Mouse (Mus musculus) brain, embryonic 14.5 days (tissue): ENCODE results near the gene Slc25a11.

ENCODE experiments used
- CTCF ChIP-seq: fragments of 200-500 bp; IDR thresholded peaks from 2 replicates; pipeline ENCODE4 v1.5.1; 2012; ENCODE audit warnings: inconsistent platforms, mild to moderate bottlenecking, moderate library complexity, borderline replicate concordance; ENCODE audit not compliant: insufficient read depth, insufficient read length; ENCODE audit errors: extremely low read depth
- POLR2A ChIP-seq: fragments of 200-500 bp; IDR thresholded peaks from 2 replicates; pipeline ENCODE4 v1.6.1; 2012; ENCODE audit warnings: mild to moderate bottlenecking, inconsistent platforms, borderline replicate concordance; ENCODE audit not compliant: poor library complexity, insufficient read depth, insufficient read length, severe bottlenecking; ENCODE audit errors: extremely low read depth

DNA sequence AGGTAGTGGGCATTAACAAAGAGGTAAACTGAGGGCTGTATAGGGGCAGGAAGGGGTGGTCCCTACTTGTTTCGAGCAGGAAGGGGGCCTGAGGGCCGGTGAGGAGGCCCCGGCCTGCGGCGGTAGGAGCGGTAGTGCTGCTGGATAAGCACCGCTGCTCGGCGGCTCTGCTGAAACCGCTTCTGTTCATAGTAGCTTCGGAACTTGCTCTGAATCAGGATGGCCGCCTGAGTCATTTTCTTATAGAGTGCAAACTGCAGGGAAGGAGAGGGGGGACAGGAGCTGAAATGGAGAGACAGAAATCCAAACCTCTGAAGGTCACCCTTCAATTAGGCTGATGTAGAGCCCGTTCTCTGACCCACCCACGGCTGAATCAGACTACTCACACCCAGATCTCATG is 23.2 kb upstream of the Slc25a11 start:
- TF ChIP-seq CTCF: no peak
- TF ChIP-seq POLR2A: no peak
